Mouse (Mus musculus) MEL (cell line): Measurements from ENCODE around the gene Fat3.

Source experiments
- CTCF ChIP-seq, 3 experiments: IDR thresholded peaks in 2 of 3; conservative IDR thresholded peaks in 1 of 3; 2 replicates each; pipeline ENCODE4 v1.5.1; 2011 to 2012; ENCODE audit warnings: low read length in 3 of 3, low read depth in 2 of 3, mild to moderate bottlenecking in 2 of 3, improper control_type of control experiment in 1 of 3, inconsistent platforms in 1 of 3, mixed read lengths in 1 of 3, moderate library complexity in 1 of 3; ENCODE audit not compliant: control insufficient read depth in 1 of 3, insufficient read depth in 1 of 3, poor library complexity in 1 of 3, severe bottlenecking in 1 of 3
- ELF1 ChIP-seq: IDR thresholded peaks from 2 replicates; pipeline ENCODE4 v1.6.1; 2014; ENCODE audit warnings: low read depth, mild to moderate bottlenecking, inconsistent platforms, low read length, improper control_type of control experiment, moderate library complexity
- ETS1 ChIP-seq: IDR thresholded peaks from 2 replicates; pipeline ENCODE4 v1.6.1; 2012; ENCODE audit warnings: low read depth, mild to moderate bottlenecking, inconsistent platforms, low read length, improper control_type of control experiment, moderate library complexity
- GABPA ChIP-seq: IDR thresholded peaks from 2 replicates; pipeline ENCODE4 v1.6.1; 2012; ENCODE audit warnings: low read depth, mild to moderate bottlenecking, inconsistent platforms, low read length, improper control_type of control experiment, moderate library complexity
- GATA1 ChIP-seq: IDR thresholded peaks from 2 replicates; pipeline ENCODE4 v1.6.1; 2011; ENCODE audit warnings: low read depth, low read length, improper control_type of control experiment
- JUND ChIP-seq: IDR thresholded peaks from 2 replicates; pipeline ENCODE4 v1.6.1; 2011; ENCODE audit warnings: low read depth, mild to moderate bottlenecking, improper control_type of control experiment, low read length
- MAFK ChIP-seq: IDR thresholded peaks from 2 replicates; pipeline ENCODE4 v1.6.1; 2011; ENCODE audit warnings: low read depth, mild to moderate bottlenecking, low read length, improper control_type of control experiment, borderline replicate concordance
- POLR2A ChIP-seq, 2 experiments: IDR thresholded peaks; 2 replicates each; pipeline ENCODE4 v1.6.1; 2011 to 2012; ENCODE audit warnings: low read length in 2 of 2, mild to moderate bottlenecking in 2 of 2, control low read depth in 1 of 2, improper control_type of control experiment in 1 of 2, low read depth in 1 of 2, moderate library complexity in 1 of 2; ENCODE audit not compliant: control insufficient read depth in 1 of 2, insufficient read depth in 1 of 2, poor library complexity in 1 of 2
- TAL1 ChIP-seq: IDR thresholded peaks from 2 replicates; pipeline ENCODE4 v1.6.1; 2012; ENCODE audit warnings: mild to moderate bottlenecking, inconsistent platforms, low read length, moderate library complexity, mixed read lengths
- TCF12 ChIP-seq: IDR thresholded peaks from 2 replicates; pipeline ENCODE4 v1.6.1; 2014; ENCODE audit warnings: low read depth, mild to moderate bottlenecking, inconsistent platforms, low read length, improper control_type of control experiment, moderate library complexity
- USF1 ChIP-seq: IDR thresholded peaks from 2 replicates; pipeline ENCODE4 v1.6.1; 2014; ENCODE audit warnings: low read depth, mild to moderate bottlenecking, inconsistent platforms, low read length, improper control_type of control experiment, moderate library complexity

DNA sequence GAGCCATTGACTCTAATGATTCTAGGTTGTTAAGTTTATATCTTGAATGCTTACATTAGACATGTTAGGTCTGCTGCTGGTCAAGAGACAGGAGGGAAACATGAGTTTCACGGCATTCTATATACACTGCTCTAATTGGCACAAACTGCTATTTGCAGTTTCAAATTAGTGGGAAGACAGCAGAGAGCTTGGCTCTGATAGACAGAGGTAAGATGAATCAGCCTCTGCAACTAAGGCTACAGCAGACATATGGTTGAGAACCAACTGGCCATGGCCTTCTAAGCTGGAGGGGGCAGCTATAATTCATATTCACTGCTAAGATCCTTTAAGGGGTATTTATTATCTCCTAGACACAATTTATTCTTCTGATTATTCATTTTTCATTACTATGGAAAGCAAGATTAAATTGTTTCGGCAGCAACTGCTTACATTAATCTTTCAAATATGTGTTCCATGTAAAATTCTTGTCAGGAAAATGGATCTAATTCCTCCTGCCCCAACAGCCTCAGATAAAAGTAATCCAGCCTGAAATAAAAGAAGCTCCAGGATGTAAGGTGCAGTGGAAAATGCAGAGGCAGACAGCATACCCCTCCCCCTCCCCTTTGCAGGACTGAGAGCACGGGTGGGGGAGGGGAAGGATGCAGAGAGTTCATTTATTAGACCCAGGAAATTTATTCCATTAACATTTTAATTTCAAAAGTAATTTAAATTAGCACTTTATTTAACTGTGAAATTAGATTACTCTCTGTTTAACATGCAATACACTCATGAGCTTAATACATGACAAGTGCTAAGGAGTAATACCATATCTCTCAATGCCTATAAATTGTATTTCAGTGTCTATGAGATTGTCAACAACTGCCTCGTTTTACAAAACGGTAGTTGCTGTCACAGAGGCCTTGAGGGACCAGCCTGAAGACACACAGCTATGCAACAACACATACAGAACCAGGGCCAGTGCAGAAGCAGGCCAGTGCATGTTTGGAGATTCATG is 189.9 kb downstream of the Fat3 start:
- TF ChIP-seq MAFK (no peak), CTCF (IDR thresholded peaks at IDR 0.05 in 2 of 3, conservative IDR thresholded peaks at IDR 0.05 in 1 of 3; ENCODE audit: control insufficient read depth in 1 of 3, insufficient read depth in 1 of 3, low read depth in 2 of 3, low read length in 3 of 3, poor library complexity in 1 of 3, severe bottlenecking in 1 of 3) (no peak), GATA1 (no peak), TCF12 (no peak), TAL1 (no peak), JUND (no peak), ETS1 (no peak), GABPA (no peak), ELF1 (no peak), USF1 (no peak), POLR2A (IDR thresholded peaks at IDR 0.05; ENCODE audit: control insufficient read depth in 1 of 2, insufficient read depth in 1 of 2, low read depth in 1 of 2, low read length in 2 of 2, poor library complexity in 1 of 2) (no peak)
